Mouse (Mus musculus) brain, embryonic 18.5 days (tissue): Measurements from ENCODE around the gene Ccr1l1.
"Not testable (repeated sequence)": the region's sequence is repeated elsewhere in the genome, so short reads cannot be mapped to it uniquely, and the experiment has no call there.

Experiments
- DNase-seq: peaks from one replicate; pipeline ENCODE4 v3.0.0-alpha.2; 2012; ENCODE audit warnings: low read depth, low spot score

The Ccr1l1 gene

DNA sequence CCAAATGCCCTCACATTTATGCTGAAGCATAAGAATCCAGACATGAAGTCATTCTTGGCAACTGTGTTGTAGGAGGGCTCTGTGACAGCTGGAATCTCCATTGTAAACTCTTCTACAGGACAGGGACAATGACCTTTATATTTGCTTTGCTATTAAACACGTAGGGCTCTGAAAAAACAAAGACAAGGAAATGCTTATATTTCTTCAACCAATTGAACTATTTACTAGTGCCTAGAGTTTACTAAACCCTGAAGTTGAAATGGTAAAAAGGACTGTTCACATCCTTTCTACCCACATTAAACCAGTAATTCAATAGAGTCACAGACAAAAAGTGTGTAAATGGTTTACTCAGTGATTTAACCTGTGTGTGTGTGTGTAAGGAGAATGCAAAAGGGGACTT is at the start of gene Ccr1l1:
Gene Ccr1l1 (minus strand): TSS at position 101 of the 400 bp plus-strand sequence.
- no peak for DNase-seq

DNA sequence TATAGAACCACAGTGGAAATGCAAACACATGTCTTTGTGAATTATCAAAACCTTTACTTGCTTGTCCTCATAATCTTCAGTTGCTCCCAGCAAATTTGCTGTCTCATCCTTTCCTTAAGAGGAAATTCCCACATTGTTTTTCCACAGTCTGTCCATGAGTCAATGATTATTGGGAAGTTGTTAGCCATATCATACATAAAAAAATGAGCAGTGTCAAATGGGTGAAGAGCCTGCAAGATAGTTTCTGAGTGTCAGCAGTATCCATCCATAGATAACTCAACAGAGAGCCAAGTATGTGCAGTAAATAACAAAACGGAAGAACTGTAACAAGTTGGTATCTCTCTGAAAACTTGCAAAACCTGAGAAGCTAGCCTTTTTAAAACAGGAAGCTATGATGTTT is 43.5 kb upstream of the Ccr1l1 start, which contains the start of gene Ccr3:
Gene Ccr3 (plus strand): TSS at position 301 of the 400 bp plus-strand sequence.
- no peak for DNase-seq

DNA sequence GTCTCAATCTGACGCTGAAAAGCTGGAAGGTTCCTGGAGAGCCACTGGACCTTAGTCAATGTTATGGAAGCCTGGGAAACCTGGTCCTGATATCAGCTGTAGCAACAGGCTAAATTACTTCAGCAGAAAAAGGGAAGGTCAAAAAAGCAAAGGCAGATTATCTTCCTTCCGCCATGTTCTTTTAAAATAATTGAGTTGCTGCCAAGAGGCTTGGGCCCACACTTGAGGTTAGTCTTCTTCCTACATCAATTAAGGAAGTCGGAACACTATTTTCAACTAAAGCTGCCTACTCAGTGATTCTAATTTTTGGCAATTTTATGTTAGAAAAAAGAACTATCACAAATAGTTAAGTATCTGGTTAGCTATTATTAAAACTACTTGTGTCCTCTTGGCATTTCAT is 41.7 kb upstream of the Ccr1l1 start:
- no peak for DNase-seq

GRCm38 (mm10) chr9:124016048-124016447 is 37.8 kb upstream of the Ccr1l1 start:
- no peak for DNase-seq

DNA sequence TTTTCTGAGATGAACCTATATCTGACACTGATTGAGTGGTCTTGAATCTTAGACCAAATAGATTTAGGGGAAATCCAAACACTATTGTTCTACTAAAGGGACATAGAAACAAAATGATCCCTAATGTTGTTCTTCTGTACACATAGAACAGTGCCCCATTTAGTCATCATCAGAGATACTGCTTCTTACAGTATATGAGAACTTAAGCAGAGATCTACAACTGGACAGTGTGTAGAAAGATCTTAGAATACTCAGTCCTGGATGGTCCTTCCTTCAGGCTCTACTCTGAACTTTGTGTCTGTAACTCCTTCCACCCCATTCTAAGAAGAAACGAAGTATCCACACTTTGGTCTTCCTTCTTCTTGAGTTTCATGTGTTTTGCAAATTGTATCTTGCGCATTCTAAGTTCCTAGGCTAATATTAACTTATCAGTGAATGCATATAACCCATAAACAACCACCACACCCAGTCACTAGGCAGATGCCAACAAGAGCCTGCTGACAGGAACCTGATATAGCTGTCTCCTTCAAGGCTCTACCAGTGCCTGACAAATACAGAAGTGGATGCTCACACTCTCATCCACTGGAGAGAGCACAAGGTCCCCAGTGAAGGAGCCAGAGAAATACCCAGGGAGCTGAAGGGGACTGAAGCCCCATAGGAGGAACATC is 36.9 kb upstream of the Ccr1l1 start:
- no peak for DNase-seq

GRCm38 (mm10) chr9:124013270-124013669 is 35.1 kb upstream of the Ccr1l1 start:
- DNase-seq = no peak

DNA sequence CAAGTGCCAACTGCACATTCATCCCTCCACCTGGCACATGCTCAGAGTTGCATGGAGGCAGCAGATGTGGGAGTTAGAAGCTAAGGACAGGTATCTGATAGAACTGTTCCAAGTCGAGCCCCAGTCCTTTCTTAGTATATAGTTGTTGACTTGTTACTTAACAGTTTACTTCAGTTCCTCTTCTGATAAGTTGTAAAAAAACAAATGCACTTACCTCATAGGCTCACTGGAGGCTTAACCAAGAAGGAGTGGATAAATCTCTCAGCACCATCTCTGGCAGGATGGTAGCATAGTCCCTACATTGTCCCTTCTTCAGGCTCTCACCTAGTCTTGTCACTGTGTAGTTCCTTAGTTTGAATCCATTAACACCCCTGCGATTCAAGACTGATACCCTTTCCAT is 34.5 kb upstream of the Ccr1l1 start:
- DNase-seq = no peak

GRCm38 (mm10) chr9:123999784-124000183 is 21.6 kb upstream of the Ccr1l1 start:
- DNase-seq = no peak

- no peak for DNase-seq
Observed at GRCm38 (mm10) chr9:123997719-123998118, 19.5 kb upstream of the Ccr1l1 start.

DNA sequence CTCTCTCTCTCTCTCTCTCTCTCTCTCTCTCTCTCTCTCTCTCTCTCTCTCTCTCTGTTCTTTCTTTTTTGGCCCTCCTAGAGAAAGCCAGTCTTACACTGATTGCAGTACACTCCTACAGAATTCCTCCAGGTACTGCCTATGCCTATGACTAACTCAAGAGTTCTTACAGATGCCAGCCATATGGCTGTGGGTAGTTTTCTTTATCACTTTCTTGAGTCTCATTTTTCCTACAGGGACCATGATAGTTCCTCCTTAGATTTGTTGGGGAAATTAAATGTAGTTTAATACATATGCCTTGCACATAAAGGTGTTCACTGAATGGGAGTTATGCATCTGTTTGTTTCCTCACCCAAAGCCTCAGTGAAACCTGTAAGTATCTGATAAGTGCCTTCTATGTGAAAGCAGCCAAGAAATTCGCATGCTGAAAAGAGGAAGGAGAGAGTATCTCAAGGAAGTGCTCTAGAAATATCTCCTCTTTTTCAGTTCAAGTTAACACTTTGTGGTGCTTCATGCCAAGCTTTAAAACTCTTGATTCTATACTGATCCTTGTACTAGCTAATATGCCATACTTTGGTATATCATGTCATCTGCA is 13.2 kb upstream of the Ccr1l1 start:
- no peak for DNase-seq

GRCm38 (mm10) chr9:123989671-123990070 is 11.5 kb upstream of the Ccr1l1 start:
- DNase-seq = no peak

DNA sequence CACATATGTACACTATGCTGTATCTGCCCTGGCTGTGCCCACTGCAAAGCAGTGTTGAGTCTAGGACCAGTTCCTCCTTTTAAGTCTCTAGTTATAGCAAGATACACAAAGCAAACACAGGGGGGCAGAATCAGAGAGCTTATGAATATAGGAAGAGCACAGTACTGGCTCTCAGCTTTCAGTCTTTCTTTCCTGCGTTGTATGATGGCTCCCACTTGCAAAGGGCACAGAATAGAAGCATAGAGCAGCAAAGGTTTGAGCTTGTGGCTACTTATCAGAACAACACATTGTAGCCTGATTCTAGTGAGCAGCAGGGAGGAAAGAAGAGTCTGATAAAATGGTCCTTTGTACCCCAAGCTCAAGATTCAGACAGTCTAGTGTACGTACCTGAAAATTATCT is 8.0 kb upstream of the Ccr1l1 start:
- no peak for DNase-seq

DNA sequence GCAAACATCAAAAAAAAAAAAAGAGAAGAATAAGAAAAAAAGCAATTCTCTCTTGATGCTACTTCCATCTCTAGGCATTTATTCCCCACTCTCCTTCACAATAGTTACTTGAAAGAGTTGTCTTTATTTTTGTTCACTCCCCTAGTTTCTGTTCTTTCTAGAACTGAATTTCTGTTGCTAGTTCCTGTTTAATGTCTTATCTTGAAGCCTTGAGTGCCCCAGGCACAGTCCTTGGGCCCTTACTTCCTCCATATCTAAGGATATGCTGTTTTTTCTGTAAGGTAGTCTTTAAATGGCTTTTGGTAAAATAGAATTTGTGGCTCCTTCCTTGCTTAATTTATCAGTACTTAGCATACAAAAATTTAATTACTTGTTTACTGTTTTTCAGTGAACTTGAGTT is 6.7 kb upstream of the Ccr1l1 start:
- no peak for DNase-seq

- no peak for DNase-seq
Observed at GRCm38 (mm10) chr9:123982720-123983119, 4.5 kb upstream of the Ccr1l1 start.

DNA sequence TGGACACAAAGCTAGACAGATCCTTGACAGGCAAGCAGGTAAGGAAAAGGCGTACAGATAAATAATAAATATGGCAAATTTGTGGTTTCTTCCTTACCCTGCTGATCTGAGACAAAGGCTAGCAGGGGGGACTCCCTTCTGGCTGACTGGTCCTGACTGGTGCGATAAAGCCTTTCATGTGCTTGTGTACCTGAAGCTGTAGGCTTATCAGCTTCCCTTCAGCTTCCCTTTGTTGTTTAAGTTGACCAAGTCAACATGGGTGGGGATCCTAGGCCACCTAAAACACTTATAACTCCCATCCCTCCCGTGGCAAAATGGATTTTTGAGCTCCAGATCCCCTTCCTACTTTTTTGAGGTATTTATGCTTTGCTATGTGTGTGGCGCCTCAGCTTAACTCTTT is 3.7 kb upstream of the Ccr1l1 start:
- DNase-seq = no peak

- DNase-seq = not testable (repeated sequence)
Observed at GRCm38 (mm10) chr9:123980858-123981475, 2.8 kb upstream of the Ccr1l1 start.

GRCm38 (mm10) chr9:123976876-123977663 is 1.1 kb downstream of the Ccr1l1 start:
- no peak for DNase-seq

DNA sequence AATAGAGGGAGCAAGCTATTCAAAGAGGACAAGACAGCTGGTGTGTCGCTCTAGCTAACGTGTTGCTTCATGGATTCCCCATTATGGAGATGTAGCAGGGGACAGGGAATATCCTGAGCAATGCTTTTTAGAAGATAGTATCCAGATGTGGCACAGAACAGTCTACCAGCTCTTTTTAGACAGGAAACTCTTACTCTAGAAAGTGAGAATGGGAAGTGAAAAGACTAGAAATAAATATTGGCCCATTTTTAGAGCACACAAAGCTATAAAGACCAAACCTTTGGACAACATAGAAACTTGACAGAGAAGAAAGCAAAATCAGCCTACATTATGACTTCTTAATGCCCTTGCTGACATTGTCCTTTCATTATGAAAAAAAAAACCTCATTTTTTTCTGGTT is 2.6 kb downstream of the Ccr1l1 start:
- DNase-seq = no peak

DNA sequence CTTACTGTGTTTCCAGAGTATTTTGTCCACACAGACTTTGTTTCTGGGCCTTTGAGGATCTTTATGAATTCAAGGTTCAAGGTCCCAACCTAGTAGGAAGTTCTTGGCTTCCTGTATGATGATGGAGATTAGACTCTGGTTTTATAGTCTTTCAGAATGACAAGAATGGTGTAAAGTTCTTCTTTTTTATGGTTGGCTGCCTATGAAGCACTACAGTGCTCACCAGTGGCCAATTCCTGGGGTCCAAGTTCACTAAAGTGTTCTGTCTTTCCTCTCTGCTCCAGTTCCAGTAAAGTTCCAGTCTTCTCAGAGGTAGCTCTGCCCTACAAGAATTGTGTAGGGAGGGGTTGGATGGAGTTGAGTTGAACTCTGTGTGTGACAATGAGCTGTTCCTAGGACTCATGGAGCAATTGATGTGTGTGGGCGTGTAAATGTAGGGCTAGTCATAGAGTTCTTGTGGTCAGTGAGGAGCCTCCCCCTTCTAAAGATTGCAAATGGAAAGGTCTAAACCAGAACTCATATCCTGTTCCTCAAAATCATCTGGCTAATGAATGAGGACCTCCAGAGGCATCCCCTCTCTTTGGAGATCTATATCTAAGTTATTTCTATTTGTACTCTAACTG is 9.8 kb downstream of the Ccr1l1 start, which contains the start of gene Ccr1:
Gene Ccr1 (minus strand): TSS at position 403 of the 623 bp plus-strand sequence.
- DNase-seq = no peak

GRCm38 (mm10) chr9:123966858-123967495 is 11.2 kb downstream of the Ccr1l1 start:
- not testable (repeated sequence) for DNase-seq

DNA sequence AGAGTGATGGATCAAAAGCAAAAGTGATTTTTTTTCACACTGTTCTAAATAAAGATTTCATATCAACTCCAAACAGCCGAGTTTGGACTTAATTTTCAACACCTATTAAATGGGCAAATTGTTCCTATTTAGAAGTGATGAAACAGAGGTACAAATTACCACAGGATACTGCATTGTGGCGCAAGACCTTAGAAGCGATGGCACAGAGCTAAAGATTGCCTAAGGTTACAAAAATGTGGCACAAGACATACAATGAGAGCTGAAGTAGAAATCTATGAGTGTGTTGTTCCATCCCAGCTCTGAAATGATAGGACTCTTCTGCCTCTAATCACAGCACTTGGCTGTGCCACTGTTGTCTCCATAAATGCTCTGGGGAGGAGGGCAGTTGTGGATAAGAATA is 13.4 kb downstream of the Ccr1l1 start:
- DNase-seq = no peak
